Mouse (Mus musculus) stomach, embryonic 15.5 days (tissue): ENCODE results near the gene Arf4. TPM values are rescaled to one million over a fixed set of nuclear protein-coding genes. Genes with fewer than 3 reads are reported as not detected.

ENCODE experiments used
- ATAC-seq: fragments of 200-750 bp; cut with Nextera tagmentation; 2 replicates; pipeline ENCODE4 v1.8.0; 2017; ENCODE audit warnings: low read depth, moderate number of reproducible peaks, moderate TSS enrichment; ENCODE audit not compliant: insufficient read depth, low FRiP score
- H3K27ac ChIP-seq: fragments of 300-500 bp; sonication (generic); 2 replicates; pipeline ENCODE4 v1.5.1; 2015; ENCODE audit warnings: mild to moderate bottlenecking, inconsistent platforms
- H3K27me3 ChIP-seq: fragments of 300-500 bp; sonication (generic); replicated peaks from 2 replicates; pipeline ENCODE4 v1.6.1; 2015; ENCODE audit warnings: inconsistent platforms
- H3K36me3 ChIP-seq: fragments of 300-500 bp; sonication (generic); 2 replicates; pipeline ENCODE4 v1.6.1; 2015; ENCODE audit warnings: inconsistent platforms
- H3K4me1 ChIP-seq: fragments of 300-500 bp; sonication (generic); 2 replicates; pipeline ENCODE4 v1.6.1; 2015; ENCODE audit warnings: inconsistent platforms
- H3K4me2 ChIP-seq: fragments of 300-500 bp; sonication (generic); 2 replicates; pipeline ENCODE4 v1.6.1; 2015; ENCODE audit warnings: mild to moderate bottlenecking, inconsistent platforms
- H3K4me3 ChIP-seq: fragments of 300-500 bp; sonication (generic); replicated peaks from 2 replicates; pipeline ENCODE4 v1.5.1; 2015; ENCODE audit warnings: inconsistent platforms
- H3K9ac ChIP-seq: fragments of 300-500 bp; sonication (generic); 2 replicates; pipeline ENCODE4 v1.6.1; 2015; ENCODE audit warnings: inconsistent platforms
- H3K9me3 ChIP-seq: fragments of 300-500 bp; sonication (generic); 2 replicates; pipeline ENCODE4 v1.6.1; 2016; ENCODE audit warnings: inconsistent platforms
- WGBS: fragments of 180-500 bp; shearing (Covaris S2); methylation state at CpG from one replicate; pipeline ENCODE4 v1.1.7; 2015; 5-methylcytosine and 5-hydroxymethylcytosine counted together
- polyA plus RNA-seq: library from polyadenylated mRNA; unstranded; fragments of >200 nt; fragmentation: Nextera tagmentation; extraction: Ambion mirVana; gene quantifications from 2 replicates; pipeline ENCODE4 v1.2.1, GENCODE M21; 2015

The Arf4 gene
- polyA plus RNA-seq, 1 experiment from 2014 or later, result 614 TPM

DNA sequence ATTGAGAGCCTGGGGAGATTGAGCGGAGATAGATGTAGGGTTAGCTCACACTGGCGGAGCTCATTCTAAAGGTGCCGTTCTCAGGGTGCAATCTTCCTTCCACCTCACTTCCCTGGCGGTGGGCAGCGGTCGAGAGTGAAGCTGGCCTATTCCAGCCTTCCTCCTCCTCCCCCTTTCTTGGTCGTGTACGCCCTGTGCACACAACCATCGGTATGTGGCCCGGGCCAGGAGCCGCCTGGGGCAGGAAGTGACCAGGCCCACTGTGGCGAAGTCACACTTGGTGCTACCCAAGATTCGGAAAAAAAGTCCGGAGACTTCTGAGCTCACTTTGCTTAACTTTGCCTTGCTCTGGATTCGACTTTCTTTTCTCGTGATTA is 822 bp downstream of the Arf4 start:
- peak overlapping the region; percentile 92 for H3K4me3 ChIP-seq
- WGBS, result under 1% methylated on average over 16 of the region's 16 CpGs
- ATAC-seq, result peak; percentile 29; the same call in 1 of the 2 replicates
- H3K4me2 ChIP-seq, result peak overlapping the region; percentile 65
- H3K9me3 ChIP-seq, result no peaks in the 10 kb centered on the region
- H3K27ac ChIP-seq, result peak overlapping the region; percentile 98
- H3K36me3 ChIP-seq, result no peaks in the 10 kb centered on the region
- H3K27me3 ChIP-seq, result no peaks in the 10 kb centered on the region
- peak overlapping the region; percentile 98 for H3K9ac ChIP-seq
- H3K4me1 ChIP-seq, result peaks cover 5% of the 10 kb centered on the region; the same call in 1 of the 2 replicates

DNA sequence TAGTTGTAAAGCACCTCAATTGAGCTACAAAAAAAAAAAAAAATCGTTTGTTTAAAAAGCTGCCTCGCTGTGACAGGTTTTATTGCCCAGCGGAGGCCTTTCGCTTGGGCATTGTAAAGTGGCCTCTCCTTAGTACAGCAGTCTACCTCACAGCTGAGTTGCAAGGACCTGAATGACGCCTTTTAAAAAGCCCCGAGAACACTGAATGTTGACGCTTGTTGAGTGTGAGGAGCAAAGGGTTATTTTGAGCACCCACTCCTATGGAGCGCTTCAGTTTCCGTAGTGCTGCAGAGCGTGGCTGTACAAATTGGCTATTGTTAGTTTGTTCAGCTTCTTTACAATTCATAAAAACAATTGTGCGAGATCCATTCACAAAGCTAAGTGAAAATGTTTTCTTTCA is 1.4 kb downstream of the Arf4 start:
- Histone ChIP-seq H3K27me3 (no peaks in the 10 kb centered on the region), H3K9ac (peak overlapping the region; percentile 98), H3K36me3 (no peaks in the 10 kb centered on the region), H3K27ac (peak overlapping the region; percentile 98; the same call in 1 of the 2 replicates), H3K4me2 (peak overlapping the region; percentile 65), H3K4me3 (peak overlapping the region; percentile 92), H3K4me1 (peaks cover 5% of the 10 kb centered on the region; the same call in 1 of the 2 replicates), H3K9me3 (no peaks in the 10 kb centered on the region)
- ATAC-seq, result no peak
- WGBS, result 4% methylated on average over 11 of the region's 11 CpGs

DNA sequence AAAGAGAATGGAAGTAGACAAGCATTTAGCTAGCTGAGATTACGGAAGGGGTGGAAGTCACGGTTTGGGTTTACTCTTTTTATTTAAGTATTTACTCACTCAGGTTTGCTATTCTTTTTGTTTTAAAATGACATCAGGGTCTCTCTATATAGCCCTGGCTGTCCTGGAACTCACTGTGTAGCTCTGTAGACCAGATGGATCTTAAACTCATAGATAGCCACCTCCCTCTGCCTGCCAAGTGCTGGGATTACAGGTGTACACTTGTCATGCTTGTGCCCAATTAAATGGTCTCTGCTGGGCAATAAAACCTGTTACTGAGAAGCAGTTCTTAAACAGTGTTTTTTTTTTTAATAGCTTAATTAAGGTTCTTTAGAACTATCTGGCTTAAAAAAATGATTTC is 2.1 kb downstream of the Arf4 start:
- WGBS, result 21% methylated on average over 2 of the region's 2 CpGs
- Histone ChIP-seq H3K27ac (no peak overlapping the region), H3K4me3 (peak overlapping the region; percentile 92), H3K4me1 (peaks cover 5% of the 10 kb centered on the region; the same call in 1 of the 2 replicates), H3K27me3 (no peaks in the 10 kb centered on the region), H3K9me3 (no peaks in the 10 kb centered on the region), H3K9ac (no peak overlapping the region), H3K36me3 (no peaks in the 10 kb centered on the region), H3K4me2 (peak overlapping the region; percentile 65)
- no peak for ATAC-seq

DNA sequence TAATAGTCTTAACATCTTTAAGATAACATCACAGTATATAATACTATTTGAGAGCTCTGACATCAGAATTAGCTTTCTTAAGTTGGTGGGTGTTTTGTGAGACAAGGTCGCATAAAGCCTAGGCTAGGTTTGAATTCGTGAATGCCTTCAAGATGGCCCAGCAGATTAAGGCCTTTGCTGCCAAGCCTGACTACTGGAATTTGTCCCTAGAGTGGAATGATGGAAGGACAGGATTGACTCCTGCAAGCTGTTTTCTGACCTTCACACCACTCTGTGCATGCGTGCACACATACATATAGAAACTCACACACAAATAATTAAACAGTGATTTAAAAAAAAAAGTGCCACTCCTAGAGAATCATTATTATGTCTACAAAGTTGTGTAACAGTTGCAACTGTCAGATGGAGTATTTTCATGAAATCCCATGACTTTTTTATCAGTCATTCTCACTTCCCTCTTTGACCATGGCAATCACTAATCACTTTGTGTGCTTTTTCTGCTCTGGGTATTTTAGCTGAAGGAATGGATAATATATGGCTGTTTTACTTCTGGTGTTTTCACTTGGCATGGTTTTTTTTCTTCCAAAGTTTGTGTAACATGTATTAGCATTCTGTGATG is 5.2 kb downstream of the Arf4 start:
- no peak for ATAC-seq
- Histone ChIP-seq H3K4me2 (no peak overlapping the region), H3K4me3 (no peak overlapping the region), H3K27ac (no peak overlapping the region), H3K4me1 (no peaks in the 10 kb centered on the region), H3K9ac (no peak overlapping the region), H3K9me3 (no peaks in the 10 kb centered on the region), H3K27me3 (no peaks in the 10 kb centered on the region), H3K36me3 (no peaks in the 10 kb centered on the region)
- 67% methylated on average over 3 of the region's 3 CpGs for WGBS

DNA sequence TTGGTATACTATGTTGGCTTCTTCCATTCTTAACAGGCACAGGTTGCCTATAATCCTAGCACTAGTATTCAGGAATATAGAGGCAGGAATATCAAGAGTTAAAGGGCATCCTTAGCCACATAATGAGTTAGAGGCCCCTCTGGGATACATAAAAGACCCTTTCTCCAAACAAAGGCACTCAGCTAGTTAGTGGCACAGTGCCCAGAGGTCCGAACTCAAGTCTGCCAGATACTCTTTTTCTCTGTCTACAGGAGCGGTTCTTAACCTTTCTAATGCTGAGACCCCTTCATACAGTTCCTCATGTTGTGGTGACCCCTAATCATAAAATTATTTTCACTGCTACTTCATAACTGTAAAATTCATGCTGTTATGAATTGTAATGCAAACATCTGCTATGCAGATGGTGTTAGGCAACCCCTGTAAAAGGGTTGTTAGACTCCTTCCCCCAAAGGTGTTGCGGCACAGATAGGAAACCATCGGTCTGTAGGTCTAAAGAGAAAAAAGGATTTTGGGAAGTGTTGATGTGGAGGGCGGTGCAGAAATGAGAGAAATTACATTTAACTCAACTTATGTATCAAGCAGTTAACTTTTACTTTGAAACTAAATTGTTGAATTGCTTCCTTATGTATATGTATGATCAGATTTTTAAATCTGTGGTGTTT is 8.2 kb downstream of the Arf4 start:
- H3K9ac ChIP-seq, result no peak overlapping the region
- no peak overlapping the region for H3K27ac ChIP-seq
- no peak overlapping the region for H3K4me3 ChIP-seq
- H3K9me3 ChIP-seq, result no peaks in the 10 kb centered on the region
- WGBS, result 60% methylated on average over 5 of the region's 5 CpGs
- H3K27me3 ChIP-seq, result no peaks in the 10 kb centered on the region
- ATAC-seq, result no peak
- H3K4me1 ChIP-seq, result no peaks in the 10 kb centered on the region
- H3K36me3 ChIP-seq, result peaks cover 7% of the 10 kb centered on the region; the same call in 1 of the 2 replicates
- H3K4me2 ChIP-seq, result no peak overlapping the region

DNA sequence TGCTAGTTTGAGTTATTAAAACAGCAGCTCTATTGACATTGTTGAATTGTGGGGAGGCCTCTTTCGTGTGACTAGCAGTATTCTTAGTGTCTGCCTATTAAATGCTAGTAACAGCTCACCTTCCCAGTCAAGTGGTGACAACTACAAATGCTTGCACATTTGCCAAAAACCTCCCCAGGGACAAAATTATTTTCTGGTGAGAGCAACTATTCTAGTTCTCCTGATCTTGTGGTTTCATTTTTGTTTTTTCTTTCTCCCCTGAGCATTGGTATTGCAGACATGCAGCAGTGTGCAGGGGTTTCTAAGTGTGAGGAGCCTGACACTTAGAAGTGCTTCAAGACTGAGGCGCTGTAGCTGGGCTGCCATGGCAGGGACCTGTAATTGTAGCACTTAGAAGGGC is 9.9 kb downstream of the Arf4 start:
- 88% methylated on average over 2 of the region's 2 CpGs for WGBS
- no peak for ATAC-seq
- peaks cover 10% of the 10 kb centered on the region; the same call in 1 of the 2 replicates for H3K36me3 ChIP-seq
- no peak overlapping the region for H3K9ac ChIP-seq
- H3K4me1 ChIP-seq, result no peaks in the 10 kb centered on the region
- H3K27ac ChIP-seq, result no peak overlapping the region
- H3K4me2 ChIP-seq, result no peak overlapping the region
- H3K9me3 ChIP-seq, result no peaks in the 10 kb centered on the region
- no peak overlapping the region for H3K4me3 ChIP-seq
- H3K27me3 ChIP-seq, result no peaks in the 10 kb centered on the region

DNA sequence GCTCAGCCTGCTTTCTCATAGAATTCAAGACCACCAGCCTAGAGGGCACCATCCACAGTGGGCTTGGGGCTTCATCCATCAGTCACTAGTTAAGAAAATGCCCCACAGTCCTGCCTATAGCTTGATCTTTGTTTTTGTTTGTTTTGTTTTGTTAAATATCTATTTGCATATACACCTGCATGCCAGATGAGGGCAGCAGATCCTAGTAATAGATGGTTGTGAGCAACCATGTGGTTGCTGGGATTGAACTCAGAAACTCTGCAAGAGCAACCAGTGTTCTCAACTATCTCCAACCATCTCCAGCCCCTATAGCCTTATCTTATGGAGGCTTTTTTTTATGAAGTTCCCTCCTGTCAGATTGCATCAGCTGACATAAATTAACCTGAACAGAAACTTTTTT is 14.0 kb downstream of the Arf4 start:
- Histone ChIP-seq H3K4me2 (no peak overlapping the region), H3K9me3 (no peaks in the 10 kb centered on the region), H3K27me3 (no peaks in the 10 kb centered on the region), H3K36me3 (peaks cover 24% of the 10 kb centered on the region), H3K27ac (no peak overlapping the region), H3K4me1 (no peaks in the 10 kb centered on the region), H3K9ac (no peak overlapping the region), H3K4me3 (no peak overlapping the region)
- ATAC-seq, result no peak

DNA sequence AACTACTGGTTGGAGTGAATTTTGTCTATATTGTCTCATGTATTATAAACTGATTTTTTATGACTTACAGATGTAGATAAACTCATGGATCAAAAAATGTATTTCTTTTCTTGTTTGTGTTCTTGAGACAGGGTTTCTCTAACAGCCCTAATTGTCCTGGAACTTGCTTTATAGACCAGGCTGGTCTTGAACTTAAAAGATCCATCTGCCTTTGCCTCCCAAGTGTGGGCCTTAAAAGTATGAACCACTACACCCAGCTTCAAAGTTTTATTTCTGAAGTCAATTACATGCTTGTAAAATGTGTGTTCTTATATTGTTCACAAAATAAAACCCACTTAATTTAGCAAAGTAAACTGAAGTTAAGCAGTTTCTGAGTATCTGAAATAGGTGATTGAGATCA is 20.3 kb downstream of the Arf4 start:
- Histone ChIP-seq H3K27me3 (no peaks in the 10 kb centered on the region), H3K4me3 (no peak overlapping the region), H3K9me3 (no peaks in the 10 kb centered on the region), H3K27ac (no peak overlapping the region), H3K9ac (no peak overlapping the region), H3K36me3 (peaks cover 14% of the 10 kb centered on the region), H3K4me2 (no peak overlapping the region), H3K4me1 (no peaks in the 10 kb centered on the region)
- no peak for ATAC-seq

DNA sequence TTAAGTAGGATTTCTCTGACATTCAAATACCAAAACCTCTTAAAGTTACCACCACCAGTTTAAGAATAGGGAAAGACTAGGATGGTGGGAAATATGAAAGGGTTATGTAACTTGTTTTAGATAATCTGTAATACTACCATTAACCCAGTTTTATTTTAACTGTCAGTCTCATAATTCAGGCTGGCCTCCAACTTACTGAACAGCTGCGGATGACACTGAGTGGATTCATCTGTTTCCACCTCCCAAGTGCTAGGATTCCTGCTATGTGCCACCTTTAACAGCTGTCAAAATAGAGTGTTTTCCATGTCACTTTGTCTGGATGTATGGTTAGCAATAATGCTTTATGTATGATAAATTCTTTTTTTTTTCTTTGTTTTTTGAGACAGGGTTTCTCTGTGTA is 22.4 kb downstream of the Arf4 start:
- ATAC-seq, result no peak
- no peak overlapping the region for H3K4me3 ChIP-seq
- no peaks in the 10 kb centered on the region for H3K27me3 ChIP-seq
- H3K36me3 ChIP-seq, result peaks cover 10% of the 10 kb centered on the region
- H3K9ac ChIP-seq, result no peak overlapping the region
- H3K27ac ChIP-seq, result no peak overlapping the region
- H3K4me2 ChIP-seq, result no peak overlapping the region
- no peaks in the 10 kb centered on the region for H3K9me3 ChIP-seq
- H3K4me1 ChIP-seq, result no peaks in the 10 kb centered on the region
- 81% methylated on average over 1 of the region's 1 CpGs for WGBS

DNA sequence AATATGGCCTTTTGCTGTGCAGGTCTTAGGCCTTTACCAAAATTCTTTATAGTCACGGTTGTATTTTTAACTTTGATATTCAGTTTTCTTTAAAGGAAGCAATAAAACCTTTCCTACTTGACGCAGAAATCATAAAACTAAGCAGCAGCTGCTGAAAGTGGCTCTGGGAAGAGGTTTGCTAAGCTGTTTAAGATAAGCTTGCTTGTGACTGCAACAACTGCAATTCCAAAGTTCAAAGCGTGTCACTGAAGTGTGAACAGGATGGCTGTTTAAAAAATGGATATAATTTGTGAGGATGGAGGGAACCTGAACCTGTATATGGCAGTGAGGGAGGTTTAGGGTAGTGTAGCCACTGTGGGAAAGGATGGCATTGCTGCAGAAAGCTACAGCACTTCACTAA is 24.1 kb downstream of the Arf4 start:
- Histone ChIP-seq H3K27ac (no peak overlapping the region), H3K4me1 (peaks cover 4% of the 10 kb centered on the region), H3K36me3 (peaks cover 11% of the 10 kb centered on the region; the same call in 1 of the 2 replicates), H3K9ac (no peak overlapping the region), H3K4me2 (no peak overlapping the region), H3K4me3 (no peak overlapping the region), H3K27me3 (no peaks in the 10 kb centered on the region), H3K9me3 (no peaks in the 10 kb centered on the region)
- no peak for ATAC-seq
- 77% methylated on average over 3 of the region's 3 CpGs for WGBS

DNA sequence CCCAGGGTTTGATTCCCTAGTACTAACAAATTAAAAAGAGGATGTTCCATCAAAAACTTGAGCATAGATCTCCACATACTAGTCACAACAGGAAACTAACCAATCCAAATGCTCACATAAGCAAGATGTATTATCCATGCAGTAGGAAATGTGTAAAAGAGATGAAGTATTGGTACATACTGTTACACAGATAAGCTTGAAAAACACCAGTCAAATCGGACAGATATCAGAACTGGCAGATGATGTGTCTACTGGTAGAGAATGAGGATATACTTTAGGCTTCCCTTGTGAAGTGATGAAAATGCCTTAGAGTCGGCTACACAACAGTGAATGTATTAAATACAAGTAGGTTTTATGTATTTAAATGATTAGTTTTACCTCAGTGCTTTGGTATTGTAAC is 24.6 kb downstream of the Arf4 start:
- H3K36me3 ChIP-seq, result peaks cover 8% of the 10 kb centered on the region; the same call in 1 of the 2 replicates
- H3K9me3 ChIP-seq, result no peaks in the 10 kb centered on the region
- H3K27me3 ChIP-seq, result no peaks in the 10 kb centered on the region
- 88% methylated on average over 2 of the region's 2 CpGs for WGBS
- H3K4me1 ChIP-seq, result peaks cover 6% of the 10 kb centered on the region
- H3K9ac ChIP-seq, result no peak overlapping the region
- no peak overlapping the region for H3K27ac ChIP-seq
- no peak for ATAC-seq
- H3K4me3 ChIP-seq, result no peak overlapping the region
- H3K4me2 ChIP-seq, result no peak overlapping the region

DNA sequence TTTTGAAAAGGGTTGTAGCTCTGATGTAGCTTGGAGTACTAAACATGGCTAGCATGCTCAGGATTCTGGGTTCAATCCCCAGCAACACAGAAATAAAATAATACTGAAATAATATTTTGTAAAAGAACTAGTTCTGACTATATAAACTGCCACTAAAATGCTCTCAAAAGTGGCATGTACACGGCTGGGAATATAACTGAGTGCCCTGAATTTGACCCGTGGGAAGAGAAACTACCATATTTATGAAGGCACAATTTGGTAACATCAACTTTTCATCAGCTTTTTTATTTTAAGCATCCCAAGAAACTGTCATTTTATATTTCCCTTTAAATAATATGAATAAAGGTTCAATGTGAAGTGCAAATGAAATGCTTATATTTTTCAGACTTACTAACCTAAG is 26.0 kb downstream of the Arf4 start:
- Histone ChIP-seq H3K27ac (no peak overlapping the region), H3K4me2 (no peak overlapping the region), H3K9ac (no peak overlapping the region), H3K9me3 (no peaks in the 10 kb centered on the region), H3K36me3 (peaks cover 8% of the 10 kb centered on the region; the same call in 1 of the 2 replicates), H3K27me3 (no peaks in the 10 kb centered on the region), H3K4me1 (peaks cover 6% of the 10 kb centered on the region), H3K4me3 (no peak overlapping the region)
- 84% methylated on average over 2 of the region's 2 CpGs for WGBS
- ATAC-seq, result no peak
